Mouse (Mus musculus) layer of hippocampus, postnatal 25 days (tissue): Measurements from ENCODE around the gene Slamf7. TPM values are rescaled to one million over a fixed set of nuclear protein-coding genes. Genes with fewer than 3 reads are reported as not detected.

Experiments
- microRNA-seq, 2 experiments: library from miRNA; unstranded; fragments of <30 nt; microRNA quantifications; one replicate each; pipeline ENCODE4 v1.2.0; 2021
- total RNA-seq, 2 experiments: library from RNA; stranded (reverse); gene quantifications; 2 replicates each; pipeline ENCODE4 v1.2.3; 2021

Gene Slamf7
- total RNA-seq, 2 experiments from 2014 or later: not detected

Small RNA genes within 50 kb of the gene (microRNA-seq; reads per million reads assigned to microRNA genes)
- gene Mir7683: 0 reads per million in 2 experiments

Other genes starting within 250 kb of the Slamf7 start
- 100 to 1,000 TPM; 113 to 139 TPM for gene Usf1, start 241.7 kb downstream of the Slamf7 start, total RNA-seq
- 1 to 10 TPM; 3.1 to 3.3 TPM for gene Tstd1, start 234.2 kb downstream of the Slamf7 start, total RNA-seq
- 1 to 10 TPM; 4.7 to 5.1 TPM for gene F11r, start 215.5 kb downstream of the Slamf7 start, total RNA-seq
- 1 to 10 TPM; 6.1 to 7.5 TPM for gene Alyref2, start 149.6 kb downstream of the Slamf7 start, total RNA-seq
- gene Itln1, start 117.7 kb downstream of the Slamf7 start, total RNA-seq: not detected
- gene Cd244a, start 93.8 kb downstream of the Slamf7 start, total RNA-seq: not detected
- under 1 TPM in 1 of 2 experiments, not detected in 1; 0.23 TPM for gene Ly9, start 45.6 kb downstream of the Slamf7 start, total RNA-seq
- under 1 TPM in 1 of 2 experiments, not detected in 1; 0.52 TPM for gene Cd48, start 29.0 kb upstream of the Slamf7 start, total RNA-seq
- under 1 TPM; 0.12 to 0.33 TPM for gene Slamf1, start 114.1 kb upstream of the Slamf7 start, total RNA-seq
- 1 to 10 TPM; 2.6 to 3.7 TPM for gene Cd84, start 186.7 kb upstream of the Slamf7 start, total RNA-seq
- gene Gm10521, start 242.6 kb upstream of the Slamf7 start, total RNA-seq: under 1 TPM in 1 of 2 experiments, not detected in 1; 0.14 TPM